Mouse (Mus musculus) limb, embryonic 11.5 days (tissue): ENCODE measurements around the gene Ildr1. TPM values are rescaled to one million over a fixed set of nuclear protein-coding genes. Genes with fewer than 3 reads are reported as not detected.

Source experiments
- ATAC-seq: fragments of 200-750 bp; cut with Nextera tagmentation; 2 replicates; pipeline ENCODE4 v1.8.0; 2017; ENCODE audit warnings: low read depth; ENCODE audit not compliant: insufficient number of reproducible peaks, low FRiP score, low TSS enrichment
- DNase-seq: peaks from one replicate; pipeline ENCODE4 v3.0.0-alpha.2; 2015; ENCODE audit warnings: low spot score
- H3K27ac ChIP-seq: fragments of 300-500 bp; sonication (generic); replicated peaks from 2 replicates; pipeline ENCODE4 v1.5.1; 2014; ENCODE audit warnings: low read depth, mild to moderate bottlenecking, low read length
- H3K27me3 ChIP-seq: fragments of 300-500 bp; sonication (generic); 2 replicates; pipeline ENCODE4 v1.6.1; 2014; ENCODE audit warnings: mild to moderate bottlenecking, low read length, mixed read lengths; ENCODE audit not compliant: control insufficient read depth, insufficient read depth
- H3K36me3 ChIP-seq: fragments of 300-500 bp; sonication (generic); 2 replicates; pipeline ENCODE4 v1.6.1; 2014; ENCODE audit warnings: mild to moderate bottlenecking, low read length, moderate library complexity, mixed read lengths; ENCODE audit not compliant: control insufficient read depth, insufficient read depth
- H3K4me1 ChIP-seq: fragments of 300-500 bp; sonication (generic); 2 replicates; pipeline ENCODE4 v1.6.1; 2014; ENCODE audit warnings: low read length, mixed read lengths; ENCODE audit not compliant: control insufficient read depth, insufficient read depth
- H3K4me2 ChIP-seq: fragments of 300-500 bp; sonication (generic); 2 replicates; pipeline ENCODE4 v1.6.1; 2014; ENCODE audit warnings: low read depth, mild to moderate bottlenecking, moderate library complexity; ENCODE audit not compliant: severe bottlenecking
- H3K4me3 ChIP-seq: fragments of 300-500 bp; sonication (generic); 2 replicates; pipeline ENCODE4 v1.5.1; 2014; ENCODE audit warnings: low read depth, low read length
- H3K9ac ChIP-seq: fragments of 300-500 bp; sonication (generic); 2 replicates; pipeline ENCODE4 v1.6.1; 2014; ENCODE audit warnings: mild to moderate bottlenecking, low read length
- H3K9me3 ChIP-seq: fragments of 300-500 bp; sonication (generic); 2 replicates; pipeline ENCODE4 v1.6.1; 2016; ENCODE audit warnings: low read length; ENCODE audit not compliant: control insufficient read depth
- WGBS: fragments of 180-500 bp; shearing (Covaris S2); extraction: QIAGEN DNeasy Blood & Tissue Kit; methylation state at CpG from one replicate; pipeline ENCODE4 v1.1.7; 2014; 5-methylcytosine and 5-hydroxymethylcytosine counted together
- polyA plus RNA-seq: library from polyadenylated mRNA; unstranded; fragments of >200 nt; fragmentation: Nextera tagmentation; extraction: Ambion mirVana; gene quantifications from 2 replicates; pipeline ENCODE4 v1.2.1, GENCODE M21; 2014

Gene Ildr1
- polyA plus RNA-seq: 0.21 and 0.47 TPM in 2 replicates

DNA sequence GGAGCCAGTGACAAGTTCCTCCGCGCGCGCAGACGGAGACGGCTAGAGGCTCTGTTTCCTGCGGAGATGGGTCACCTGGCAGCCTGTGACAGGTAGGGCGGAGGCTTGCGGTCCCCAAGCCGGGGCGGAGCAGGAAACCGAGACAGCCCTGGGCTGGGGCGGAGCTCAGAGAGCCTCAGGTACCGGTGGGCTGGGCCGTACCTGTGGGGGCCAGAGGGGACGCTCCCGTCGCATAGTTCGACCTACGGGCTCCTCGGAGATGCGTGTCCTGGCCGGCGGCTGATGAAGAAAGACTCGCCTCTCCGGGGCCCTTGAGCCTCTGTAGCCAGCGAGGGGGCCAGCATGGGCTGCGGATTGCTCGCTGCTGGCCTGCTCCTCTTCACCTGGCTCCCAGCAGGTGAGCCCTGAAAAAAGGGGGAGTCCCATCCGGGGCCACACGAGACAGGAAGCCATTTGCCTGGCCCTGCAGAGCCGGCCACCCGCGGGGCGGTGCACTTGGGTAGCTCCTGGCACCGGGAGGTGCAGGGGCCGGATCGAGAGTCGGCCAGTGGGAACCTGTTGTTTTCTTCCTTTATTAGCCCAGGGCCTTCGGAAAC is at the start of gene Ildr1:
Gene Ildr1, plus strand, starts transcription at position 161 of the 596 bp plus-strand sequence.
- Histone ChIP-seq H3K27me3 (peaks cover 10% of the 10 kb centered on the region; the same call in 1 of the 2 replicates), H3K4me3 (peak within 1 kb of the TSS; percentile 39), H3K4me2 (peak within 1 kb of the TSS; percentile 80), H3K27ac (no peak within 1 kb of the TSS), H3K9ac (0 out of 2 replicates have a peak within 1 kb of the TSS, but pooled peaks have one; percentile 27), H3K9me3 (no peaks in the 10 kb centered on the region), H3K36me3 (no peaks in the 10 kb centered on the region), H3K4me1 (0 out of 2 replicates have a peak, but pooled peaks cover 3% of the 10 kb centered on the region)
- ATAC-seq: no peak; the same call in 1 of the 2 replicates
- DNase-seq: peak; percentile 31
- whole genome bisulfite sequencing: 1% methylated on average over 40 of the region's 40 CpGs

DNA sequence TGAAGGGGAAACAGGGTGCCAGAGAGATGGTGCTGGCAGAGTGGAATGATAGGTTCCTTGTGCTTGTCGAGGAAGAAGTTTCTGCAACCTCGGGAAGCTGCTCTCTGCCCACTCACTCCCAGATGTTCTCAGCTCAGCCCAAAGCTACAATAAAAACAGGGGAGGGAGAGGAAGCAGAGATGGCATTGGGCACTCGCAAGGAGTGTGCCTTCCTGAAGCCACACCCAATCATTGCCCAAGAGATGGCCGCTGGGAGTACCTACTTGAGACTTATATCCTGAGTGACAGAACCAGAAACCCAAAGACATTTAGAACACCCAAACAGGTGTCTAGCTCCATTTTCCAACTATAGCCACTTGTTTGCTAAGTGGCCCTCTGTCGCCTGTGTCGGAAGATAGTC is 48.7 kb upstream of the Ildr1 start:
- 86% methylated on average over 6 of the region's 6 CpGs for WGBS

DNA sequence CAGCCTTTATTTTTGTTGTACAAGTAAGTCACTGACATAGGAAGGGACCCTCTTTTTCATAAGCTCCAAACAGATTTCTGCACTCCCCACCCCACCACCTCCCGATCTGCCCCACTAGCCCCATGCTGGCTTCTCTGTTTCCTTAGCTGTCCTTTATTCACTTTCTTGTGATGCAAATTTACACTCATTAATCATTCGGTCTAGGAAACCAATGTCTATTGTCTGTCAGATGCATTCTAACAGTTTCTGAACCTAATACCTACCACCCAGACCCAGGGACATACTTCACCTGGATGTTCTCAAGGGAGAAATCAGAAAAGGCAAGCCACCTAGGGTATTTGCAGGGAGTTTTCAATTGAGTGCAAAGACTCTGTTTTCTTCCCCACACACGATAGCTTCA is 44.5 kb upstream of the Ildr1 start:
- no peaks in the 10 kb centered on the region for H3K36me3 ChIP-seq
- no peak overlapping the region for H3K4me3 ChIP-seq
- DNase-seq (no peak), ATAC-seq (no peak)
- no peaks in the 10 kb centered on the region for H3K4me1 ChIP-seq
- H3K27ac ChIP-seq: no peak overlapping the region
- no peaks in the 10 kb centered on the region for H3K9me3 ChIP-seq
- no peaks in the 10 kb centered on the region for H3K27me3 ChIP-seq
- no peak overlapping the region for H3K4me2 ChIP-seq
- H3K9ac ChIP-seq: no peak overlapping the region
- WGBS: 51% methylated on average over 3 of the region's 3 CpGs

More for the DNA sequence above, 48.7 kb upstream of the Ildr1 start:
- Histone ChIP-seq H3K4me2 (no peak overlapping the region), H3K4me1 (no peaks in the 10 kb centered on the region), H3K27me3 (no peaks in the 10 kb centered on the region), H3K4me3 (no peak overlapping the region), H3K9ac (no peak overlapping the region), H3K36me3 (no peaks in the 10 kb centered on the region), H3K9me3 (no peaks in the 10 kb centered on the region), H3K27ac (no peak overlapping the region)
- no peak for ATAC-seq
- no peak for DNase-seq

GRCm38 (mm10) chr16:36650511-36650910 is 43.3 kb upstream of the Ildr1 start:
- no peaks in the 10 kb centered on the region for H3K27me3 ChIP-seq
- 87% methylated on average over 4 of the region's 4 CpGs for WGBS
- no peak overlapping the region for H3K27ac ChIP-seq
- H3K9ac ChIP-seq: no peak overlapping the region
- no peak overlapping the region for H3K4me3 ChIP-seq
- DNase-seq (no peak), ATAC-seq (no peak)
- no peaks in the 10 kb centered on the region for H3K36me3 ChIP-seq
- H3K4me1 ChIP-seq: no peaks in the 10 kb centered on the region
- H3K4me2 ChIP-seq: no peak overlapping the region
- no peaks in the 10 kb centered on the region for H3K9me3 ChIP-seq

DNA sequence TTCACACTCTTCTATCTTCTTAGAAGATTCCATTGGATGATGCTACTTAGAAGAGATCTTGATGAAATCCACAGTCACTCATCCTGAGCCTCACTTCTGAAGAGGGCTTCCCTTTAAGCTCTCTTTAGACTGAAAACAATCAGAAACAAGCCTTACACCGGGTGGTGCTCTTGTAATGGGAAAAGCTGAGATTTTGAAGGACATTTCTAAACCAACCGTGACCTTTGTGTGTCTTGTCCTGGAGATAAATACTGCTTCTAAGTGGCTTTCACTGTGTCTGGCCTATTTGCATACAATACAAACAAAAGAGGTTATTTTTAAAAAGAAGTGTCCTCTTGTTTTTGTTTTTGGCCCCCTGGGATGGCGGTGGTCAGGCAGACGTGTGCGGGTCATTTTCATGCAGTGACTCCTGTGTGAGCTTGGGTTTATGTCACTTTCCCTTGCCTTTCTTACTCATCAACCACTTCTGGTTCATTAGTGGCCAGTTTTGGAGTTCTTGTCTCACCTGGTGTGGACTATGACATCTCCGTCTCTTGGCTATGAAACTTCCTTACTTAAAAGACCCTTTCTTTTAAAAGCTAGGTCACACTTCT is 42.5 kb upstream of the Ildr1 start:
- ATAC-seq (no peak), DNase-seq (no peak)
- 81% methylated on average over 6 of the region's 6 CpGs for WGBS
- Histone ChIP-seq H3K9me3 (no peaks in the 10 kb centered on the region), H3K27me3 (no peaks in the 10 kb centered on the region), H3K9ac (no peak overlapping the region), H3K4me2 (no peak overlapping the region), H3K4me3 (no peak overlapping the region), H3K36me3 (no peaks in the 10 kb centered on the region), H3K4me1 (no peaks in the 10 kb centered on the region), H3K27ac (no peak overlapping the region)

GRCm38 (mm10) chr16:36655199-36655598 is 38.6 kb upstream of the Ildr1 start:
- Histone ChIP-seq H3K9ac (no peak overlapping the region), H3K27ac (no peak overlapping the region), H3K4me1 (no peaks in the 10 kb centered on the region), H3K4me3 (no peak overlapping the region), H3K27me3 (no peaks in the 10 kb centered on the region), H3K4me2 (no peak overlapping the region), H3K36me3 (no peaks in the 10 kb centered on the region), H3K9me3 (no peaks in the 10 kb centered on the region)
- DNase-seq: no peak
- 100% methylated on average over 1 of the region's 1 CpGs for WGBS
- no peak for ATAC-seq

- ATAC-seq (no peak), DNase-seq (no peak)
- Histone ChIP-seq H3K27ac (no peak overlapping the region), H3K9me3 (no peaks in the 10 kb centered on the region), H3K4me1 (no peaks in the 10 kb centered on the region), H3K36me3 (no peaks in the 10 kb centered on the region), H3K27me3 (no peaks in the 10 kb centered on the region), H3K4me3 (no peak overlapping the region), H3K9ac (no peak overlapping the region), H3K4me2 (no peak overlapping the region)
- 88% methylated on average over 4 of the region's 4 CpGs for WGBS
These were observed 37.9 kb upstream of the Ildr1 start for GRCm38 (mm10) chr16:36655910-36656309.

DNA sequence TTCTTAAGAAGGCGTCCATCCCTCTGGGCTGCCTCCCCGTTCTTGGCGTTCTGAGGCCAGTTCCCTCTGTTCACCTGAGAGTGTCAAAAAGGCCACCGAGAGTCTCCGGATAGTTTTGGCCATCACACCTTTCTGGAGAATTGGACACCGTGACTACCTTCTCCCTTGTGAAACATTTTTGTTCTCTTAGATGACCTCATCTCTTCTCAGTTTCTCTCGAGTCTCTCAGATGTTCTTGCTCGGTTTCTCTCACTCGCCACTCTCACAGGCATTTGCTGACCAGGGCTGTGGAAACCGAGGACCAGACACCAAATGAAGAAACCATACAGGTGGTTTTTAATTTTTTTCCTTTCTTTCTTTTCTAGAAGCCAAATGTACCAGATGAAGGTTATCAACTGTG is 32.4 kb upstream of the Ildr1 start:
- Histone ChIP-seq H3K27me3 (no peaks in the 10 kb centered on the region), H3K4me1 (no peaks in the 10 kb centered on the region), H3K4me2 (no peak overlapping the region), H3K36me3 (no peaks in the 10 kb centered on the region), H3K27ac (no peak overlapping the region), H3K9me3 (no peaks in the 10 kb centered on the region), H3K4me3 (no peak overlapping the region), H3K9ac (no peak overlapping the region)
- DNase-seq (no peak), ATAC-seq (no peak)
- 86% methylated on average over 10 of the region's 10 CpGs for WGBS
